Mouse (Mus musculus) stomach, embryonic 14.5 days (tissue): Measurements from ENCODE around the gene Zfhx3. TPM values are rescaled to one million over a fixed set of nuclear protein-coding genes. Genes with fewer than 3 reads are reported as not detected.

Source experiments
- ATAC-seq: fragments of 200-750 bp; cut with Nextera tagmentation; 2 replicates; pipeline ENCODE4 v1.8.0; 2017; ENCODE audit warnings: low read depth, moderate TSS enrichment; ENCODE audit not compliant: insufficient number of reproducible peaks, insufficient read depth, low FRiP score
- H3K27ac ChIP-seq: fragments of 300-500 bp; sonication (generic); 2 replicates; pipeline ENCODE4 v1.5.1; 2014; ENCODE audit warnings: mild to moderate bottlenecking, low read length, moderate library complexity, mixed read lengths
- H3K27me3 ChIP-seq: fragments of 300-500 bp; sonication (generic); 2 replicates; pipeline ENCODE4 v1.6.1; 2014; ENCODE audit warnings: low read length, control low read depth, mixed read lengths; ENCODE audit not compliant: control insufficient read depth, insufficient read depth
- H3K36me3 ChIP-seq: fragments of 300-500 bp; sonication (generic); 2 replicates; pipeline ENCODE4 v1.6.1; 2014; ENCODE audit warnings: mild to moderate bottlenecking, control low read depth, low read length, moderate library complexity, mixed read lengths; ENCODE audit not compliant: control insufficient read depth, insufficient read depth
- H3K4me1 ChIP-seq: fragments of 300-500 bp; sonication (generic); 2 replicates; pipeline ENCODE4 v1.6.1; 2014; ENCODE audit warnings: low read length, control low read depth, mixed read lengths; ENCODE audit not compliant: control insufficient read depth, insufficient read depth
- H3K4me2 ChIP-seq: fragments of 300-500 bp; sonication (generic); replicated peaks from 2 replicates; pipeline ENCODE4 v1.6.1; 2014; ENCODE audit warnings: low read depth, low read length, control low read depth
- H3K4me3 ChIP-seq: fragments of 300-500 bp; sonication (generic); 2 replicates; pipeline ENCODE4 v1.5.1; 2014; ENCODE audit warnings: low read depth, low read length, control low read depth
- H3K9ac ChIP-seq: fragments of 300-500 bp; sonication (generic); replicated peaks from 2 replicates; pipeline ENCODE4 v1.6.1; 2014; ENCODE audit warnings: low read depth, mild to moderate bottlenecking, control low read depth, low read length, moderate library complexity, mixed read lengths
- H3K9me3 ChIP-seq: fragments of 300-500 bp; sonication (generic); 2 replicates; pipeline ENCODE4 v1.6.1; 2016; ENCODE audit warnings: low read depth, low read length, control low read depth; ENCODE audit not compliant: control insufficient read depth
- WGBS: fragments of 180-500 bp; shearing (Covaris S2); extraction: QIAGEN DNeasy Blood & Tissue Kit; methylation state at CpG from one replicate; pipeline ENCODE4 v1.1.7; 2014; 5-methylcytosine and 5-hydroxymethylcytosine counted together
- polyA plus RNA-seq: library from polyadenylated mRNA; unstranded; fragments of >200 nt; fragmentation: Nextera tagmentation; extraction: Ambion mirVana; gene quantifications from 2 replicates; pipeline ENCODE4 v1.2.1, GENCODE M21; 2014

Gene Zfhx3
- polyA plus RNA-seq, 1 experiment from 2014 or later = 25.4 TPM

GRCm38 (mm10) chr8:108706848-108707541 lies 764.6 kb downstream of the Zfhx3 start:
- 0 out of 2 replicates have a peak overlapping the region, but pooled peaks have one; percentile 2 for H3K4me3 ChIP-seq
- peak overlapping the region; percentile 47 for H3K4me2 ChIP-seq
- no peak overlapping the region for H3K9ac ChIP-seq
- H3K9me3 ChIP-seq = no peaks in the 10 kb centered on the region
- peak overlapping the region; percentile 75 for H3K27ac ChIP-seq
- peaks cover 59% of the 10 kb centered on the region for H3K4me1 ChIP-seq
- H3K36me3 ChIP-seq = no peaks in the 10 kb centered on the region
- peak; percentile 23; the same call in 1 of the 2 replicates for ATAC-seq
- H3K27me3 ChIP-seq = no peaks in the 10 kb centered on the region
- 15% methylated on average over 6 of the region's 6 CpGs for WGBS

GRCm38 (mm10) chr8:108707576-108708281 lies 765.3 kb downstream of the Zfhx3 start:
- Histone ChIP-seq H3K9me3 (no peaks in the 10 kb centered on the region), H3K4me3 (no peak overlapping the region), H3K27me3 (no peaks in the 10 kb centered on the region), H3K4me1 (peaks cover 64% of the 10 kb centered on the region), H3K4me2 (peak overlapping the region; percentile 47), H3K27ac (peak overlapping the region; percentile 75), H3K36me3 (no peaks in the 10 kb centered on the region), H3K9ac (no peak overlapping the region)
- 6% methylated on average over 5 of the region's 5 CpGs for WGBS
- ATAC-seq = no peak

DNA sequence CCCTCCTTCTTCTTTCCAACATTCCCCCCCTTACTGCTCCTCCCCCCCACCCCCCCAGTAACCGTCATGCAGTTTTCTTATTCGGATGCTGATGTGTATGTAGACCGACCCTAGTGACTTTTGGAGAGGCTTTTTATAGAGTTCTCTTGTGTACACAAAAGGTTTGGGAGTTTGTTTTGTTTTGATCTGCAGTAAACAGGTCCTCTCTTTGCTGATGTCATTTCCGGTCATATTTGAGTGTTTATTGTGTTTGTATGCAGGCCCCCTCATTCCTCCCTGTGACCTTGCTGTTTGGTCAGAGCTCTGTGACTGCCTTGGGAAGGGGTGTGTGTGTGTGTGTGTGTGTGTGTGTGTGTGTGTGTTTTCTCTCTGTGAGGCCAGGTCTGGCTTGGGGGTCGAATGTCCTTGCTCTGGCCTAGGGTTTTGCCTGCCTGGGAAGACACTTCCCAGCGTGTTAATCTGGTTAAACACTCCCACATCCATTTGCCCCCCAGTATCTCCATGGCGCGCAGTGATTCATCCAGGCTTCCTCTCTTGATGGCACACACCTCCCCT lies 766.5 kb downstream of the Zfhx3 start:
- no peak overlapping the region for H3K4me3 ChIP-seq
- H3K27me3 ChIP-seq = no peaks in the 10 kb centered on the region
- peak overlapping the region; percentile 75 for H3K27ac ChIP-seq
- no peak for ATAC-seq
- no peaks in the 10 kb centered on the region for H3K9me3 ChIP-seq
- H3K36me3 ChIP-seq = no peaks in the 10 kb centered on the region
- 23% methylated on average over 8 of the region's 8 CpGs for WGBS
- H3K4me2 ChIP-seq = peak overlapping the region; percentile 47; the same call in 1 of the 2 replicates
- H3K4me1 ChIP-seq = peaks cover 76% of the 10 kb centered on the region
- no peak overlapping the region for H3K9ac ChIP-seq

DNA sequence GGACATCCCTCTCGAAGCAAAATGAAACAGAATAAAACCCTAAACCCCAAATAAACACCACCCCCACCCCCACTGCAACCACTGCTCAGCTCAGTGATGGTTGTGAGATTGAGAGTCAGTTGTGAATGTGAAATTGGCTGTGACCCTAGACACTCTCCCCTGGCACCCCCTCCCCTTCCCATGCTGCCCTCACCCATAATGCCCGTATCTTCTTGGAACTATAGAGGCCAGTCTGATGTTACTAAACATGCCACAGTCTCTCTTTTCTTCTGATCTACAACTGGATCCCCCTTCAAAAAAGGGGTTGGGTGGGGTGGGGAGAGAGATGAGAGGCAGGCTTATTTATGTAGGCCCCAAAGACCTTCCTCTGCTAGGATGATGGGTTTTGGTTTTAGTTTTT lies 767.0 kb downstream of the Zfhx3 start:
- H3K27ac ChIP-seq = peak overlapping the region; percentile 52
- WGBS = 46% methylated on average over 2 of the region's 2 CpGs
- H3K9me3 ChIP-seq = no peaks in the 10 kb centered on the region

GRCm38 (mm10) chr8:108709928-108710606 lies 767.6 kb downstream of the Zfhx3 start:
- Histone ChIP-seq H3K36me3 (no peaks in the 10 kb centered on the region), H3K27me3 (no peaks in the 10 kb centered on the region), H3K9ac (no peak overlapping the region), H3K4me3 (no peak overlapping the region), H3K27ac (peak overlapping the region; percentile 95; the same call in 1 of the 2 replicates), H3K4me1 (peaks cover 80% of the 10 kb centered on the region), H3K9me3 (no peaks in the 10 kb centered on the region), H3K4me2 (peak overlapping the region; percentile 1; the same call in 1 of the 2 replicates)
- 32% methylated on average over 13 of the region's 13 CpGs for WGBS
- ATAC-seq = no peak

More for the DNA sequence above, 767.0 kb downstream of the Zfhx3 start:
- ATAC-seq = no peak
- Histone ChIP-seq H3K36me3 (no peaks in the 10 kb centered on the region), H3K4me1 (peaks cover 80% of the 10 kb centered on the region), H3K4me2 (peak overlapping the region; percentile 47; the same call in 1 of the 2 replicates), H3K9ac (no peak overlapping the region), H3K27me3 (no peaks in the 10 kb centered on the region), H3K4me3 (no peak overlapping the region)

GRCm38 (mm10) chr8:108710607-108711489 lies 768.4 kb downstream of the Zfhx3 start:
- no peak for ATAC-seq
- no peaks in the 10 kb centered on the region for H3K9me3 ChIP-seq
- H3K4me2 ChIP-seq = peak overlapping the region; percentile 1; the same call in 1 of the 2 replicates
- H3K27me3 ChIP-seq = no peaks in the 10 kb centered on the region
- H3K9ac ChIP-seq = no peak overlapping the region
- H3K4me3 ChIP-seq = no peak overlapping the region
- WGBS = 10% methylated on average over 8 of the region's 8 CpGs
- peaks cover 82% of the 10 kb centered on the region for H3K4me1 ChIP-seq
- H3K27ac ChIP-seq = peak overlapping the region; percentile 95
- H3K36me3 ChIP-seq = no peaks in the 10 kb centered on the region

DNA sequence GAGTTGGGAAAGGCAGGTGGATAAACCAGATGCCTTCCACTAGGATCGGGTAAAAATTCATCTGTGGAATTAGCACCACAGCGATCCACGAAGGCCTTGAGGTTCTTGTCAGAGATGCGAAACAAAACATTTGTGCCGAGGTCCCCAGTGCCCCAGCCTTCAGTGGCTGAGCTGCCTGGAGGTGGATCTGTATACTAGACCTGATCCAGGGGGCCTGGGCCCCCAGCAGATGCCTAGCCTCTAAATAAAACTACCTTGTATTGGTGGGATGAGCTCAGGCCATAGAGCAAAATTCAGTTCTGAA lies 769.0 kb downstream of the Zfhx3 start:
- Histone ChIP-seq H3K4me3 (no peak overlapping the region), H3K9ac (no peak overlapping the region), H3K27ac (peak overlapping the region; percentile 95), H3K4me2 (peak overlapping the region; percentile 90; the same call in 1 of the 2 replicates), H3K36me3 (no peaks in the 10 kb centered on the region), H3K4me1 (peaks cover 85% of the 10 kb centered on the region), H3K9me3 (no peaks in the 10 kb centered on the region), H3K27me3 (no peaks in the 10 kb centered on the region)
- 25% methylated on average over 5 of the region's 5 CpGs for WGBS
- ATAC-seq = no peak
